Mouse (Mus musculus): Measurements from ENCODE around the gene Amer2. TPM values are rescaled to one million over a fixed set of nuclear protein-coding genes. Genes with fewer than 3 reads are reported as not detected.

Gene Amer2
- polyA plus RNA-seq, 1 experiment from 2014 or later: 1.5 TPM

DNA sequence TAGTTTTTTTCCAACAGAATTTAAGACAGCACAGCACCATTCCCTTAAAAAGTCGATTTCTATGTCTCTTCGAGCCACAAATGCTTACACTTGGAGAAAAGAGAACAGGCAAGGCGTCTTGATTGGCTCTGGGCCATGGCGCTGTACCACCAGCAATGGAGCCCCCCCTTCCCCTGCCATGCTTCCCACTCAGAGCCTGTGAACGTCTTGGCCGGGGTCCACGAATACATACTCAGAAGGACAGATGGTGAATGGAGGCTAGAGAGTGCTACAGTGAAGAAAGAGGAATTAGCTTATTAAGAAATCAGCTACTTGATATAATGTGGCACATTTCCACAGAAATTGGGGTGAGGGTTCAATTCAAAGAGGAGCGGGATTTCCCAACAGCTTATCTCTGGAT, 41.6 kb downstream of the Amer2 start:
- WGBS: 70% methylated on average over 8 of the region's 8 CpGs
- Histone ChIP-seq H3K9me3 (replicated peaks; ENCODE audit: low read length) (no peaks in the 10 kb centered on the region), H3K27ac (no peak overlapping the region), H3K4me3 (replicated peaks; ENCODE audit: low read depth, low read length) (no peak overlapping the region), H3K36me3 (ENCODE audit: insufficient read depth, low read length) (no peaks in the 10 kb centered on the region), H3K4me1 (replicated peaks; ENCODE audit: insufficient read depth, low read length) (no peaks in the 10 kb centered on the region), H3K27me3 (ENCODE audit: insufficient read depth, low read length) (no peaks in the 10 kb centered on the region), H3K9ac (ENCODE audit: low read depth, low read length) (no peak overlapping the region), H3K4me2 (ENCODE audit: low read length) (no peak overlapping the region)
- ATAC-seq (replicated peaks; ENCODE audit: low FRiP score, low read depth) (no peak), DNase-seq (ENCODE audit: low spot score) (no peak)
- no peak for TF ChIP-seq CTCF (IDR thresholded peaks at IDR 0.05; ENCODE audit: low read depth)

DNA sequence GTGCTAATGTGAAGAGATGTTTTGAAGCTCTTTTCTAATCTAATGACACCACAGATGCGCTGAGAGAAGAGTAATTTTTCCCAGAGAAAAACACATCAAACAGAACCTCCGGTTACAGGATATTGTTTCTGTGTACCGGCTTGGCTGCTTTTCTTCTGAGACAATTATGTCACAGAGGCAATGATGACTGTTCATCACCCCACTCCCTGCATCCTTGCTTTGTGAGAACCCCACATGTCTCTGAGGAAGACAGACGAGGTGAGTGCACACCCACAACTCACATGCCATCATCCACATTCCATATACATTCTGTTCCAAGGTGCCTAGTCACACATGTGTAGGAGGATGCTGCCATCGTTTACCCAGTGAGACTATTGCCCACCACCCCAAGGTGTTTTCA, 44.9 kb downstream of the Amer2 start:
- H3K9me3 ChIP-seq (replicated peaks; ENCODE audit: low read length): no peaks in the 10 kb centered on the region
- no peaks in the 10 kb centered on the region for H3K27me3 ChIP-seq (ENCODE audit: insufficient read depth, low read length)
- H3K36me3 ChIP-seq (ENCODE audit: insufficient read depth, low read length): no peaks in the 10 kb centered on the region
- DNase-seq (ENCODE audit: low spot score): no peak
- 68% methylated on average over 5 of the region's 5 CpGs for WGBS
- no peak overlapping the region for H3K27ac ChIP-seq
- H3K4me3 ChIP-seq (replicated peaks; ENCODE audit: low read depth, low read length): no peak overlapping the region
- ATAC-seq (replicated peaks; ENCODE audit: low FRiP score, low read depth): no peak
- no peak for TF ChIP-seq CTCF (IDR thresholded peaks at IDR 0.05; ENCODE audit: low read depth)
- no peak overlapping the region for H3K4me2 ChIP-seq (ENCODE audit: low read length)
- no peak overlapping the region for H3K9ac ChIP-seq (ENCODE audit: low read depth, low read length)
- H3K4me1 ChIP-seq (replicated peaks; ENCODE audit: insufficient read depth, low read length): no peaks in the 10 kb centered on the region

DNA sequence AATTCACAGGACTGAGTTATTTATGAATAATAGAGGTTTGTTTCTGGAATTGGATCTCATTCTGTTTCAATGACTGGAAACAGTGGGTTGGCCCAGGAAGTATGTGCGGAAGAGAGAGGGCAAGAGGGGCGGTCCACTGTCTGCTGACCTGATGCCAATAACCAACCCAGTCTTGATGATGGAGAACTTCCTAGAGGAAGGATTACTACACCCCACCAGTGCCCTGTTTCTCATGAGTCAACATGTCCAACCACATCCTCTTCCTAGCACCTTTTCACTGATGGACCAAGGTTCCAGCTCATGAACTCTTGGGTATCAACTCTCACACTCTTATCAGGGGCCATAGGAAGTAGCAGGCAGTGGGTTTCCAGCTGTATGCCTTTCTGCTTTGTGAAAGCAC, 49.9 kb downstream of the Amer2 start:
- Histone ChIP-seq H3K27me3 (ENCODE audit: insufficient read depth, low read length) (no peaks in the 10 kb centered on the region), H3K4me1 (replicated peaks; ENCODE audit: insufficient read depth, low read length) (no peaks in the 10 kb centered on the region), H3K4me3 (replicated peaks; ENCODE audit: low read depth, low read length) (no peak overlapping the region), H3K9me3 (replicated peaks; ENCODE audit: low read length) (no peaks in the 10 kb centered on the region), H3K9ac (ENCODE audit: low read depth, low read length) (no peak overlapping the region), H3K4me2 (ENCODE audit: low read length) (no peak overlapping the region), H3K27ac (no peak overlapping the region), H3K36me3 (ENCODE audit: insufficient read depth, low read length) (no peaks in the 10 kb centered on the region)
- ATAC-seq (replicated peaks; ENCODE audit: low FRiP score, low read depth) (no peak), DNase-seq (ENCODE audit: low spot score) (no peak)
- TF ChIP-seq CTCF (IDR thresholded peaks at IDR 0.05; ENCODE audit: low read depth): no peak
- 91% methylated on average over 2 of the region's 2 CpGs for WGBS

DNA sequence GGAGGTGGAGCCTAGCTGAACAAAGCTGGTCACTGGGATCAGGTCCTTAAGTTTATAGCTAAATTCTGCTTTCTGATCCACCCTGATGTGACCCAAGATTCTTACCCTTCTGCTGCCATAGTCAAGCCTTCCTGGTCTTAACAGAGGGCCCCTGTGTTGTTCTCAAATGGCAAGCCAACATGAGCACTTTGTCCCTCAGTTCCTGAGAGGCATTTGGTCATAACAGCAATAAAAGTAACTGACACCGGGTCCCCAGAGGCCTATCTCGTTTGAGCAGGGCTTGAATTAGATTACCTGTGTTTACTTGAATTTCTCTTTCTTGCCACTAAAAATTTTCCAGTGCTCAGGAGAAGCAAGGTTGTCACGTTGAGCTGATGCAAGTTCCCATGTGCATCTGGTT, 51.1 kb downstream of the Amer2 start:
- no peak for DNase-seq (ENCODE audit: low spot score)
- no peaks in the 10 kb centered on the region for H3K36me3 ChIP-seq (ENCODE audit: insufficient read depth, low read length)
- H3K4me2 ChIP-seq (ENCODE audit: low read length): no peak overlapping the region
- no peaks in the 10 kb centered on the region for H3K9me3 ChIP-seq (replicated peaks; ENCODE audit: low read length)
- no peak overlapping the region for H3K4me3 ChIP-seq (replicated peaks; ENCODE audit: low read depth, low read length)
- H3K4me1 ChIP-seq (replicated peaks; ENCODE audit: insufficient read depth, low read length): 0 out of 2 replicates have a peak, but pooled peaks cover 3% of the 10 kb centered on the region
- TF ChIP-seq CTCF (IDR thresholded peaks at IDR 0.05; ENCODE audit: low read depth): no peak
- H3K9ac ChIP-seq (ENCODE audit: low read depth, low read length): no peak overlapping the region
- H3K27me3 ChIP-seq (ENCODE audit: insufficient read depth, low read length): no peaks in the 10 kb centered on the region
- H3K27ac ChIP-seq: no peak overlapping the region
- WGBS: 26% methylated on average over 3 of the region's 3 CpGs
- no peak for ATAC-seq (replicated peaks; ENCODE audit: low FRiP score, low read depth)

DNA sequence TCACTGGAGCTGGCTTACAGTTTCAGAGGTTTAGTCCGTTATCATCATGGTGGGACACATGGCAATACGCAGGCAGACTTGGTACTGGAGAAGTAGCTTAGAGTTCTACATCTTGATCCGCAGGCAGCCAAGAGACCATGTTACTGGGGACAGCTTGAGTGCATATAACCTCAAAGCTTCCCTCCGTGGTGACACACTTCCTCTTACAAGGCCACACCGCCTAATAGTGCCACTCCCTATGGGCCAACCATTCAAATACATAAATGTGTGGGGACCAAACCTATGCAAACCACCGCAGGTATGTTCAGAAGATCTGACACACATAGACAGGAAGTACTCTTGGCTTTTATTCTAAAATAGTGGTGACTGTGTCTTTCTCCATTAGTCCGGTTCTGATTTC, 52.5 kb downstream of the Amer2 start:
- H3K36me3 ChIP-seq (ENCODE audit: insufficient read depth, low read length): no peaks in the 10 kb centered on the region
- H3K27ac ChIP-seq: no peak overlapping the region
- no peaks in the 10 kb centered on the region for H3K27me3 ChIP-seq (ENCODE audit: insufficient read depth, low read length)
- H3K9me3 ChIP-seq (replicated peaks; ENCODE audit: low read length): no peaks in the 10 kb centered on the region
- H3K9ac ChIP-seq (ENCODE audit: low read depth, low read length): no peak overlapping the region
- no peak for DNase-seq (ENCODE audit: low spot score)
- no peak for TF ChIP-seq CTCF (IDR thresholded peaks at IDR 0.05; ENCODE audit: low read depth)
- H3K4me2 ChIP-seq (ENCODE audit: low read length): no peak overlapping the region
- peaks cover 3% of the 10 kb centered on the region; the same call in 1 of the 2 replicates for H3K4me1 ChIP-seq (replicated peaks; ENCODE audit: insufficient read depth, low read length)
- ATAC-seq (replicated peaks; ENCODE audit: low FRiP score, low read depth): no peak
- H3K4me3 ChIP-seq (replicated peaks; ENCODE audit: low read depth, low read length): no peak overlapping the region
- WGBS: 88% methylated on average over 7 of the region's 7 CpGs

DNA sequence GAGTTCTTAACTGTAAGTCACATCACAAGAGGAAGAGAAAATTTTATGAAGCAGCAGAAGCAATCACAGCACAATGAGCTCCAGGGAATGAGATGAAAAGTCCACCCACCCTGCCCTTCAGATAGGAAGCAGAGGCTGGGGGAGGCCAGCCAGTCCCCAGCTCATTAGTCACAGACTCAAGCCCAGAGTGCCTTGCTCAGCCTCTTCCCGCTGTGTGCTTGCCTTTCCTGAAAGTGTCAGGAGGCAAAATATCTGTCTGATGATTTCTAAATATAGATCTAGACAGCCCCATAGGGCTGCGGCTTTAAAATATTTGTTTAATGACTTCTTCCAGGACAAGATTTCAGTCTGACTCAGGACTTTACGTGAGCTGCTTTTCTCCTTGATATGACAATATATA, 54.8 kb downstream of the Amer2 start:
- TF ChIP-seq CTCF (IDR thresholded peaks at IDR 0.05; ENCODE audit: low read depth): no peak
- H3K27me3 ChIP-seq (ENCODE audit: insufficient read depth, low read length): no peaks in the 10 kb centered on the region
- no peak overlapping the region for H3K27ac ChIP-seq
- WGBS: 22% methylated on average over 3 of the region's 3 CpGs
- no peaks in the 10 kb centered on the region for H3K36me3 ChIP-seq (ENCODE audit: insufficient read depth, low read length)
- H3K9ac ChIP-seq (ENCODE audit: low read depth, low read length): no peak overlapping the region
- no peaks in the 10 kb centered on the region for H3K9me3 ChIP-seq (replicated peaks; ENCODE audit: low read length)
- ATAC-seq (replicated peaks; ENCODE audit: low FRiP score, low read depth) (no peak), DNase-seq (ENCODE audit: low spot score) (peak; percentile 31)
- H3K4me3 ChIP-seq (replicated peaks; ENCODE audit: low read depth, low read length): no peak overlapping the region
- H3K4me2 ChIP-seq (ENCODE audit: low read length): no peak overlapping the region
- H3K4me1 ChIP-seq (replicated peaks; ENCODE audit: insufficient read depth, low read length): peaks cover 3% of the 10 kb centered on the region; the same call in 1 of the 2 replicates

DNA sequence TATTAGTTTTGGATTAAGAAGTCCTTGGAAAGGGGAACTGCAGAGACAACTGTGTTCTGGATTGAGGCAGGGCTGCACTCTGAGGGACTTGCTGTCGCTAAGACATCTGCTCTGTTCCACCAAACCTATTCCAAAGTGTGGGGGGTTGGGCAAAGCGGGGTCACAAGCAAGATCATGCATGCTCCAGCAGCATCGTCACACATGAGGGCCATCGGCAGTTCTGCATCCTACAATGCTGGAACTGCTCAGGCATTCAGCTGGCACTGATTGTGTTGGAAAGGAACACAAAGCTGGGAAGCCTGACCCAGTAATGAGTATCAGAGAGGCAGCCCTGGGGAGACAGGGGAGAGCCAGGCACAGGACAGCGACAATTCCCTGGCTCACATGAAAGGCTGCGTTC, 56.5 kb downstream of the Amer2 start:
- WGBS: 38% methylated on average over 6 of the region's 6 CpGs
- H3K36me3 ChIP-seq (ENCODE audit: insufficient read depth, low read length): no peaks in the 10 kb centered on the region
- no peak overlapping the region for H3K4me2 ChIP-seq (ENCODE audit: low read length)
- H3K4me3 ChIP-seq (replicated peaks; ENCODE audit: low read depth, low read length): no peak overlapping the region
- H3K9me3 ChIP-seq (replicated peaks; ENCODE audit: low read length): no peaks in the 10 kb centered on the region
- peaks cover 3% of the 10 kb centered on the region; the same call in 1 of the 2 replicates for H3K4me1 ChIP-seq (replicated peaks; ENCODE audit: insufficient read depth, low read length)
- H3K27me3 ChIP-seq (ENCODE audit: insufficient read depth, low read length): no peaks in the 10 kb centered on the region
- ATAC-seq (replicated peaks; ENCODE audit: low FRiP score, low read depth): no peak; the same call in 1 of the 2 replicates
- no peak overlapping the region for H3K9ac ChIP-seq (ENCODE audit: low read depth, low read length)
- no peak overlapping the region for H3K27ac ChIP-seq
- TF ChIP-seq CTCF (IDR thresholded peaks at IDR 0.05; ENCODE audit: low read depth): no peak
- DNase-seq (ENCODE audit: low spot score): peak; percentile 40
